Mouse (Mus musculus): Measurements from ENCODE around the gene Tmem247. TPM values are rescaled to one million over a fixed set of nuclear protein-coding genes. Genes with fewer than 3 reads are reported as not detected.

Gene Tmem247
- polyA plus RNA-seq, 1 experiment from 2014 or later: not detected

- Histone ChIP-seq H3K36me3 (ENCODE audit: inconsistent target) (no peaks in the 10 kb centered on the region), H3K27ac (no peak overlapping the region), H3K4me3 (ENCODE audit: inconsistent target) (no peak overlapping the region), H3K79me2 (ENCODE audit: inconsistent target) (no peaks in the 10 kb centered on the region)
- 84% methylated on average over 19 of the region's 19 CpGs for WGBS (ENCODE audit: missing documents)
Measured at GRCm38 (mm10) chr17:86905297-86906135, 11.6 kb upstream of the Tmem247 start.

GRCm38 (mm10) chr17:86906136-86906461, 11.0 kb upstream of the Tmem247 start:
- H3K79me2 ChIP-seq (ENCODE audit: inconsistent target): no peaks in the 10 kb centered on the region
- no peak overlapping the region for H3K4me3 ChIP-seq (ENCODE audit: inconsistent target)
- WGBS (ENCODE audit: missing documents): 8% methylated on average over 9 of the region's 9 CpGs
- no peak overlapping the region for H3K27ac ChIP-seq
- H3K36me3 ChIP-seq (ENCODE audit: inconsistent target): no peaks in the 10 kb centered on the region

GRCm38 (mm10) chr17:86906601-86907000, 10.5 kb upstream of the Tmem247 start:
- no peak overlapping the region for H3K27ac ChIP-seq

GRCm38 (mm10) chr17:86907092-86907491, 10.1 kb upstream of the Tmem247 start:
- H3K27ac ChIP-seq: no peak overlapping the region
- WGBS (ENCODE audit: missing documents): 97% methylated on average over 3 of the region's 3 CpGs
- no peaks in the 10 kb centered on the region for H3K36me3 ChIP-seq (ENCODE audit: inconsistent target)
- H3K4me3 ChIP-seq (ENCODE audit: inconsistent target): no peak overlapping the region
- no peaks in the 10 kb centered on the region for H3K79me2 ChIP-seq (ENCODE audit: inconsistent target)

More at GRCm38 (mm10) chr17:86906601-86907000, 10.5 kb upstream of the Tmem247 start:
- Histone ChIP-seq H3K79me2 (ENCODE audit: inconsistent target) (no peaks in the 10 kb centered on the region), H3K4me3 (ENCODE audit: inconsistent target) (no peak overlapping the region), H3K36me3 (ENCODE audit: inconsistent target) (no peaks in the 10 kb centered on the region)
- 30% methylated on average over 6 of the region's 6 CpGs for WGBS (ENCODE audit: missing documents)

GRCm38 (mm10) chr17:86908316-86908715, 8.8 kb upstream of the Tmem247 start:
- H3K27ac ChIP-seq: no peak overlapping the region
- no peaks in the 10 kb centered on the region for H3K79me2 ChIP-seq (ENCODE audit: inconsistent target)
- H3K4me3 ChIP-seq (ENCODE audit: inconsistent target): no peak overlapping the region
- WGBS (ENCODE audit: missing documents): 89% methylated on average over 8 of the region's 8 CpGs
- no peaks in the 10 kb centered on the region for H3K36me3 ChIP-seq (ENCODE audit: inconsistent target)

GRCm38 (mm10) chr17:86909733-86910495, 7.2 kb upstream of the Tmem247 start:
- no peaks in the 10 kb centered on the region for H3K79me2 ChIP-seq (ENCODE audit: inconsistent target)
- 70% methylated on average over 14 of the region's 14 CpGs for WGBS (ENCODE audit: missing documents)
- H3K4me3 ChIP-seq (ENCODE audit: inconsistent target): no peak overlapping the region
- H3K36me3 ChIP-seq (ENCODE audit: inconsistent target): no peaks in the 10 kb centered on the region
- no peak overlapping the region for H3K27ac ChIP-seq

GRCm38 (mm10) chr17:86911261-86911660, 5.9 kb upstream of the Tmem247 start:
- H3K79me2 ChIP-seq (ENCODE audit: inconsistent target): no peaks in the 10 kb centered on the region
- H3K4me3 ChIP-seq (ENCODE audit: inconsistent target): no peak overlapping the region
- H3K27ac ChIP-seq: no peak overlapping the region
- WGBS (ENCODE audit: missing documents): 80% methylated on average over 5 of the region's 5 CpGs
- no peaks in the 10 kb centered on the region for H3K36me3 ChIP-seq (ENCODE audit: inconsistent target)

GRCm38 (mm10) chr17:86913003-86913607, 4.0 kb upstream of the Tmem247 start:
- H3K79me2 ChIP-seq (ENCODE audit: inconsistent target): no peaks in the 10 kb centered on the region
- H3K4me3 ChIP-seq (ENCODE audit: inconsistent target): no peak overlapping the region
- no peaks in the 10 kb centered on the region for H3K36me3 ChIP-seq (ENCODE audit: inconsistent target)
- H3K27ac ChIP-seq: no peak overlapping the region
- WGBS (ENCODE audit: missing documents): 87% methylated on average over 7 of the region's 7 CpGs

- Histone ChIP-seq H3K79me2 (ENCODE audit: inconsistent target) (no peaks in the 10 kb centered on the region), H3K4me3 (ENCODE audit: inconsistent target) (no peak overlapping the region), H3K27ac (no peak overlapping the region), H3K36me3 (ENCODE audit: inconsistent target) (no peaks in the 10 kb centered on the region)
- WGBS (ENCODE audit: missing documents): 76% methylated on average over 4 of the region's 4 CpGs
Measured at GRCm38 (mm10) chr17:86915540-86915939, 1.6 kb upstream of the Tmem247 start.

GRCm38 (mm10) chr17:86918786-86919185, 1.6 kb downstream of the Tmem247 start:
- WGBS (ENCODE audit: missing documents): 57% methylated on average over 6 of the region's 6 CpGs
- Histone ChIP-seq H3K79me2 (ENCODE audit: inconsistent target) (no peaks in the 10 kb centered on the region), H3K36me3 (ENCODE audit: inconsistent target) (no peaks in the 10 kb centered on the region), H3K4me3 (ENCODE audit: inconsistent target) (no peak overlapping the region), H3K27ac (no peak overlapping the region)

GRCm38 (mm10) chr17:86919729-86920128, 2.6 kb downstream of the Tmem247 start:
- Histone ChIP-seq H3K27ac (no peak overlapping the region), H3K4me3 (ENCODE audit: inconsistent target) (no peak overlapping the region), H3K79me2 (ENCODE audit: inconsistent target) (no peaks in the 10 kb centered on the region), H3K36me3 (ENCODE audit: inconsistent target) (no peaks in the 10 kb centered on the region)
- WGBS (ENCODE audit: missing documents): 92% methylated on average over 11 of the region's 11 CpGs

GRCm38 (mm10) chr17:86924679-86925078, 7.5 kb downstream of the Tmem247 start:
- Histone ChIP-seq H3K79me2 (ENCODE audit: inconsistent target) (no peaks in the 10 kb centered on the region), H3K36me3 (ENCODE audit: inconsistent target) (no peaks in the 10 kb centered on the region), H3K27ac (no peak overlapping the region), H3K4me3 (ENCODE audit: inconsistent target) (no peak overlapping the region)
- WGBS (ENCODE audit: missing documents): 96% methylated on average over 3 of the region's 3 CpGs

- H3K27ac ChIP-seq: no peak overlapping the region
- WGBS (ENCODE audit: missing documents): 93% methylated on average over 3 of the region's 3 CpGs
- H3K36me3 ChIP-seq (ENCODE audit: inconsistent target): no peaks in the 10 kb centered on the region
- no peaks in the 10 kb centered on the region for H3K79me2 ChIP-seq (ENCODE audit: inconsistent target)
- H3K4me3 ChIP-seq (ENCODE audit: inconsistent target): no peak overlapping the region
Measured at GRCm38 (mm10) chr17:86926836-86927235, 9.7 kb downstream of the Tmem247 start.

- H3K4me3 ChIP-seq (ENCODE audit: inconsistent target): no peak overlapping the region
- WGBS (ENCODE audit: missing documents): 64% methylated on average over 6 of the region's 6 CpGs
- H3K36me3 ChIP-seq (ENCODE audit: inconsistent target): no peaks in the 10 kb centered on the region
- no peaks in the 10 kb centered on the region for H3K79me2 ChIP-seq (ENCODE audit: inconsistent target)
- H3K27ac ChIP-seq: no peak overlapping the region
Measured at GRCm38 (mm10) chr17:86929355-86929754, 12.2 kb downstream of the Tmem247 start.

- Histone ChIP-seq H3K4me3 (ENCODE audit: inconsistent target) (no peak overlapping the region), H3K27ac (no peak overlapping the region), H3K36me3 (ENCODE audit: inconsistent target) (no peaks in the 10 kb centered on the region), H3K79me2 (ENCODE audit: inconsistent target) (no peaks in the 10 kb centered on the region)
Measured at GRCm38 (mm10) chr17:86929981-86930380, 12.8 kb downstream of the Tmem247 start.
